Mouse (Mus musculus) left cerebral cortex, adult 9 months (tissue): Measurements from ENCODE around the gene Cryge.

Source experiments
- DNase-seq, 2 experiments: peaks; one replicate each; pipeline ENCODE4 v3.0.0; 2022; ENCODE audit warnings: low spot score in 2 of 2

Cryge gene

GRCm38 (mm10) chr1:65012726-65013125 lies 38.2 kb downstream of the Cryge start:
- DNase-seq: no peak

GRCm38 (mm10) chr1:65010153-65010552 lies 40.8 kb downstream of the Cryge start:
- peak; percentile 9 to 62 for DNase-seq

- no peak for DNase-seq
Observed at GRCm38 (mm10) chr1:65005575-65005974, 45.4 kb downstream of the Cryge start.

GRCm38 (mm10) chr1:65004526-65004925 lies 46.4 kb downstream of the Cryge start:
- DNase-seq: no peak
